Mouse (Mus musculus) spleen, adult 2 months (tissue): ENCODE data around the gene Ryr2.

Experiments used
- CTCF ChIP-seq: fragments of 200-500 bp; IDR thresholded peaks from 2 replicates; pipeline ENCODE4 v1.5.1; 2011; ENCODE audit warnings: mild to moderate bottlenecking, inconsistent platforms; ENCODE audit not compliant: insufficient read depth, insufficient read length, insufficient replicate concordance; ENCODE audit errors: extremely low read depth
- POLR2A ChIP-seq: fragments of 200-500 bp; IDR thresholded peaks from 2 replicates; pipeline ENCODE4 v1.6.1; 2011; ENCODE audit warnings: low read depth, low read length, inconsistent platforms

DNA sequence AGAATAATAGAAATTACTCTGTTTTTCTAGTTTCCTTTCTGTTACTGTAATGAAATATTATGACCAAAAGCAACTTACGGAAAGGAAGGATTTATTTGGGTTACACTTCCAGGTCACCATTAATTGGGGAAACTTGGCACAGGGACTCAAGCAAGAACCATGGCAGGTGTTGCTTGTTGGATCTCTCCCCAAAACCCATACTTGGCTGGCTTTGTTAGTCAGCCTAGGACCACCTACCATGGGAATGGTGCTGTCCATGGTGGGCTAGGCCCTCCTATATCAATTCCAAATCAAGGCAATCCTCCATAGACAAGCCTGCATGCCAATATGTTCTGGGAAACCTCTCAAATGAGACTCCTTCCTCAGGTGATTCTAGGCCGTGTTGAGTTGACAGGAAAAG is 237.3 kb downstream of the Ryr2 start:
- TF ChIP-seq CTCF (no peak), POLR2A (no peak)
